Mouse (Mus musculus): Measurements from ENCODE around the gene Nr1h2. TPM values are rescaled to one million over a fixed set of nuclear protein-coding genes. Genes with fewer than 3 reads are reported as not detected.

The Nr1h2 gene
- total RNA-seq (2015; ENCODE audit: low replicate concordance) (34.4 and 41.8 TPM in 2 replicates), total RNA-seq (2017; ENCODE audit: low replicate concordance) (32.0 and 41.0 TPM in 2 replicates)

- ATAC-seq (replicated peaks; ENCODE audit: low FRiP score, poor library complexity, severe bottlenecking), result peak; percentile 92
Measured at GRCm38 (mm10) chr7:44553826-44554225, at the start of gene Nr1h2. Gene Nr1h2 (minus strand): TSS chr7:44553951.

GRCm38 (mm10) chr7:44603186-44603855 is 49.6 kb upstream of the Nr1h2 start:
- no peak for ATAC-seq (replicated peaks; ENCODE audit: low FRiP score, poor library complexity, severe bottlenecking)

- ATAC-seq (replicated peaks; ENCODE audit: low FRiP score, poor library complexity, severe bottlenecking), result no peak
Measured at GRCm38 (mm10) chr7:44602443-44602842, 48.7 kb upstream of the Nr1h2 start.

- ATAC-seq (replicated peaks; ENCODE audit: low FRiP score, poor library complexity, severe bottlenecking), result no peak
Measured at GRCm38 (mm10) chr7:44601646-44602045, 47.9 kb upstream of the Nr1h2 start.

- no peak for ATAC-seq (replicated peaks; ENCODE audit: low FRiP score, poor library complexity, severe bottlenecking)
Measured at GRCm38 (mm10) chr7:44600691-44601262, 47.0 kb upstream of the Nr1h2 start.

- ATAC-seq (replicated peaks; ENCODE audit: low FRiP score, poor library complexity, severe bottlenecking), result no peak
Measured at GRCm38 (mm10) chr7:44598336-44598735, 44.6 kb upstream of the Nr1h2 start.

- no peak for ATAC-seq (replicated peaks; ENCODE audit: low FRiP score, poor library complexity, severe bottlenecking)
Measured at GRCm38 (mm10) chr7:44597666-44598065, 43.9 kb upstream of the Nr1h2 start.

- no peak for ATAC-seq (replicated peaks; ENCODE audit: low FRiP score, poor library complexity, severe bottlenecking)
Measured at GRCm38 (mm10) chr7:44596996-44597538, 43.3 kb upstream of the Nr1h2 start.

GRCm38 (mm10) chr7:44596051-44596450 is 42.3 kb upstream of the Nr1h2 start:
- ATAC-seq (replicated peaks; ENCODE audit: low FRiP score, poor library complexity, severe bottlenecking), result no peak

GRCm38 (mm10) chr7:44595131-44595561 is 41.4 kb upstream of the Nr1h2 start:
- no peak for ATAC-seq (replicated peaks; ENCODE audit: low FRiP score, poor library complexity, severe bottlenecking)

GRCm38 (mm10) chr7:44594291-44594690 is 40.5 kb upstream of the Nr1h2 start:
- ATAC-seq (replicated peaks; ENCODE audit: low FRiP score, poor library complexity, severe bottlenecking), result no peak

- no peak for ATAC-seq (replicated peaks; ENCODE audit: low FRiP score, poor library complexity, severe bottlenecking)
Measured at GRCm38 (mm10) chr7:44593775-44594174, 40.0 kb upstream of the Nr1h2 start.

GRCm38 (mm10) chr7:44593051-44593450 is 39.3 kb upstream of the Nr1h2 start:
- ATAC-seq (replicated peaks; ENCODE audit: low FRiP score, poor library complexity, severe bottlenecking), result no peak

GRCm38 (mm10) chr7:44591348-44592116 is 37.8 kb upstream of the Nr1h2 start:
- no peak for ATAC-seq (replicated peaks; ENCODE audit: low FRiP score, poor library complexity, severe bottlenecking)

- peak; percentile 52; the same call in 1 of the 2 replicates for ATAC-seq (replicated peaks; ENCODE audit: low FRiP score, poor library complexity, severe bottlenecking)
Measured at GRCm38 (mm10) chr7:44590402-44591347, 36.9 kb upstream of the Nr1h2 start, which contains the start of gene Kcnc3. Gene Kcnc3 (plus strand): TSS chr7:44590664.

- no peak for ATAC-seq (replicated peaks; ENCODE audit: low FRiP score, poor library complexity, severe bottlenecking)
Measured at GRCm38 (mm10) chr7:44589946-44590345, 36.2 kb upstream of the Nr1h2 start.

- no peak for ATAC-seq (replicated peaks; ENCODE audit: low FRiP score, poor library complexity, severe bottlenecking)
Measured at GRCm38 (mm10) chr7:44589149-44589548, 35.4 kb upstream of the Nr1h2 start.

GRCm38 (mm10) chr7:44588338-44588737 is 34.6 kb upstream of the Nr1h2 start:
- no peak for ATAC-seq (replicated peaks; ENCODE audit: low FRiP score, poor library complexity, severe bottlenecking)

- ATAC-seq (replicated peaks; ENCODE audit: low FRiP score, poor library complexity, severe bottlenecking), result no peak
Measured at GRCm38 (mm10) chr7:44587676-44588075, 33.9 kb upstream of the Nr1h2 start.

All from erythroblast, adult 5-6 weeks (primary cell).